Mouse (Mus musculus): ENCODE results near the gene Ugt1a6a.

DNA sequence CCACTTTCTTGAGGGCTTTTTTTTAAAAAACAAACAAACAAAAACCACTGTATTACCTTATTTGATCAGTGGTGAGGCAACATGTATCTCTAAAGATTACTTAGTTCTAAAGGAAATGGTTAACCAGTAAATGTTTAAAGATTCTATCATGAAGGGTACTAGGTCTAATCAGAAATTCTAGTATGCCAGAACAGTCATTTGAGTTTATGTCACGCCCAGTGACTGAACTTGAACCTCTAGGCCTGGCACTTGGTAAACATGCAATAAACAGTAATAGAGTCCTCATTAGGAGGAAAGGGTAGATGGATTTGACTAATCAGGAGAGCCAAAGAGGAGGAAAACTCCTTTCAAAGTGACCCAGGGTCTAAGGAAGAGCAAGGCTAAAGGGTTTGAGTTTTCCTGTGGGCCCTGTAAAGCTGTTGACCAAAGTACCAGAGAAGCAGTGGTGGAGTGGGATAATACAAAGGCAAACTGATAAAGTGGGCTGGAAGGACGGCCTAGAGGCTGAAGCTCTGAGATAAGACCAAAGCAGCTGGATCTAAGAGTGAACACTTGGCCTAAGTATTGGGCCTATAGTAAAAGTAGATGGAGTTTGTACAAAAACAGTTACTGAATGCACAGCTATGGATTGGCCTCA lies 72.4 kb downstream of the Ugt1a6a start:
- TF ChIP-seq POLR2A (IDR thresholded peaks at IDR 0.05; ENCODE audit: insufficient read depth, low read depth, low read length): no peak
- no peak for TF ChIP-seq CTCF (IDR thresholded peaks at IDR 0.05; ENCODE audit: insufficient read depth, low read depth, low read length)

Measured in olfactory bulb, adult 2 months (tissue).